21 mouse cellular contexts compared by ENCODE assay signal in the genomic region with DNA sequence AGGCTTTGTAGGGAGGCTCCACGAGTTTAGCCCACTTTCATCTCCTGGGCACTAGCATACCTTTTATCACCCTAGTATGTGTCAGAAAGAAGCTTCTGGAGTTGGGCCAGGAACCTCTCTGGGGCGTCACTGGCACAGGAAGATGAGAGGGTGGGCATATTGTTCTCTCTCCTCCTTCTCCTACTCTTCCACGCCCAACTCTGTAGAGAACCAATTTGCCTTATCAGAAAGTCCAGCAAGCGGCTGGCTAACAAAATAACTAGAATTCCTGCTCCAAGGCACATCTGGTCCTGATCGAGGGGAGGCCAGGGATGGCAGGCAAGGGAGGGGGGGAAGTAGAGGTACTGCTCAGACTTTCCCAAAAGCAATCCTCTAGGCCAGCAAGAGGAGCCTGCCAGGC. TPM values are rescaled to one million over a fixed set of nuclear protein-coding genes. Genes with fewer than 3 reads are reported as not detected.
DNase-seq lines count a peak whose midpoint lies in the region; ATAC-seq and TF ChIP-seq lines count a peak whose summit lies in the region.
"Had no signal": no experiment of that assay in that cellular context is flagged by ENCODE, and none has a peak within 500 bp of the region (broad histone marks: within the 10 kb centered on the region; RNA-seq: fewer than 3 reads in every experiment).

No protein-coding gene starts in this region.

- ATAC-seq in heart, embryonic 11.5 days (replicated peaks; ENCODE audit: insufficient number of reproducible peaks, low FRiP score, low TSS enrichment) = peak; percentile 18; the same call in 1 of the 2 replicates
- ATAC-seq in lung, embryonic 14.5 days (ENCODE audit: insufficient read depth) = no peak; the same call in 1 of the 2 replicates
- peak; percentile 79 for ATAC-seq in megakaryocyte-erythroid progenitor cell, adult 5-6 weeks (replicated peaks; ENCODE audit: low FRiP score, low TSS enrichment, poor library complexity, severe bottlenecking)
- ATAC-seq: intestine, postnatal 0 days had no signal

- intact Hi-C loops in heart, postnatal 36 days (cut with DNase I) = no loop called here

- 4% methylated on average over 5 of the region's 5 CpGs for WGBS in heart, embryonic 11.5 days (ENCODE audit: insufficient replicate concordance)
- whole genome bisulfite sequencing in lung, embryonic 14.5 days = 13% methylated on average over 5 of the region's 5 CpGs

- DNase-seq in heart, postnatal 36 days = no peak
- peak; percentile 24 for DNase-seq in lung, embryonic 14.5 days
- no peak for DNase-seq in lung, postnatal 14 days
- peak; percentile 74 for DNase-seq in heart, postnatal 4 days
- no peak for DNase-seq in spleen, postnatal 14 days (ENCODE audit: low spot score in 2 of 2)
- DNase-seq in testis, postnatal 10 days (ENCODE audit: low spot score) = no peak
- DNase-seq: adrenal gland, postnatal 10 days; cerebellum, postnatal 14 days; gastrocnemius, postnatal 14 days; kidney, postnatal 10 days; layer of hippocampus, postnatal 36 days; retina, postnatal 1 day had no signal

- H3K9me3 ChIP-seq in heart, embryonic 11.5 days (replicated peaks; ENCODE audit: control insufficient read depth, low read length) = no peaks in the 10 kb centered on the region
- no peaks in the 10 kb centered on the region for H3K9me3 ChIP-seq in lung, embryonic 14.5 days (ENCODE audit: low read depth, low read length)

- H3K27me3 ChIP-seq in heart, embryonic 11.5 days (ENCODE audit: control insufficient read depth, insufficient read depth, low read length) = no peaks in the 10 kb centered on the region
- H3K27me3 ChIP-seq in lung, embryonic 14.5 days (ENCODE audit: insufficient read depth, low read length) = no peaks in the 10 kb centered on the region

- peak overlapping the region; percentile 71 for H3K27ac ChIP-seq in heart, embryonic 11.5 days (ENCODE audit: low read depth, low read length)
- H3K27ac ChIP-seq in lung, embryonic 14.5 days (ENCODE audit: low read depth) = no peak overlapping the region
- H3K27ac ChIP-seq: hindbrain, embryonic 14.5 days had no signal

- no peak for TF ChIP-seq CTCF in lung, embryonic 14.5 days (IDR thresholded peaks at IDR 0.05; ENCODE audit: low read depth)

- peaks cover 14% of the 10 kb centered on the region for H3K4me1 ChIP-seq in heart, embryonic 11.5 days (ENCODE audit: control insufficient read depth, insufficient read depth, low read length)
- no peaks in the 10 kb centered on the region for H3K4me1 ChIP-seq in lung, embryonic 14.5 days (ENCODE audit: insufficient read depth)

- no peaks in the 10 kb centered on the region for H3K36me3 ChIP-seq in heart, embryonic 11.5 days (ENCODE audit: control insufficient read depth, insufficient read depth, low read length)
- H3K36me3 ChIP-seq in lung, embryonic 14.5 days (ENCODE audit: insufficient read depth) = no peaks in the 10 kb centered on the region

- H3K9ac ChIP-seq in heart, embryonic 11.5 days (ENCODE audit: low read depth, low read length) = no peak overlapping the region
- no peak overlapping the region for H3K9ac ChIP-seq in lung, embryonic 14.5 days
- H3K9ac ChIP-seq: hindbrain, embryonic 14.5 days had no signal

- H3K4me2 ChIP-seq in heart, embryonic 11.5 days = peak overlapping the region; percentile 24; the same call in 1 of the 2 replicates
- H3K4me2 ChIP-seq in lung, embryonic 14.5 days = no peak overlapping the region
- H3K4me2 ChIP-seq: hindbrain, embryonic 14.5 days had no signal

- no peak overlapping the region for H3K4me3 ChIP-seq in heart, embryonic 11.5 days (ENCODE audit: low read depth, low read length)
- H3K4me3 ChIP-seq in lung, embryonic 14.5 days (ENCODE audit: low read depth, low read length) = no peak overlapping the region

RNA-seq across cellular contexts. Expression of gene Igf2, which starts 21.6 kb away (rescaled TPM):
- 1,098 and 1,138 TPM in 2 replicates for polyA plus RNA-seq in heart, embryonic 11.5 days (2014; fragmentation: Nextera tagmentation; extraction: Ambion mirVana)
- total RNA-seq in heart, postnatal 36 days (2021) = 10 to 100 TPM; 78.1 to 89.2 TPM
- polyA plus RNA-seq in lung, embryonic 14.5 days (2014; fragmentation: Nextera tagmentation; extraction: Ambion mirVana) = 437 and 452 TPM in 2 replicates
- total RNA-seq in heart, postnatal 4 days (2021) = 1,000 to 10,000 TPM; 1,716 to 1,905 TPM
- not detected in 2 replicates for total RNA-seq in megakaryocyte-erythroid progenitor cell, adult 5-6 weeks (2014; fragmentation: Nextera tagmentation)
- 0.46 TPM in 1 of 2 replicates, not detected in the other for total RNA-seq in megakaryocyte-erythroid progenitor cell, adult 5-6 weeks (2017)
- total RNA-seq: megakaryocyte, adult 5-6 weeks; monocyte, adult 5-6 weeks had no signal

RNA-seq across cellular contexts. Expression of gene Gm49394, which starts 24.7 kb away (rescaled TPM):
- polyA plus RNA-seq in heart, embryonic 11.5 days (2014; fragmentation: Nextera tagmentation; extraction: Ambion mirVana) = 0.16 and 0.37 TPM in 2 replicates
- under 1 TPM in 1 of 2 experiments, not detected in 1; 0.08 TPM for total RNA-seq in heart, postnatal 36 days (2021)
- not detected in 2 replicates for polyA plus RNA-seq in lung, embryonic 14.5 days (2014; fragmentation: Nextera tagmentation; extraction: Ambion mirVana)
- under 1 TPM in 1 of 2 experiments, not detected in 1; 0.16 TPM for total RNA-seq in heart, postnatal 4 days (2021)
- total RNA-seq in megakaryocyte-erythroid progenitor cell, adult 5-6 weeks (2014; fragmentation: Nextera tagmentation) = not detected in 2 replicates
- not detected in 2 replicates for total RNA-seq in megakaryocyte-erythroid progenitor cell, adult 5-6 weeks (2017)
- total RNA-seq: liver, adult 2 months; megakaryocyte, adult 5-6 weeks; monocyte, adult 5-6 weeks had no signal
- polyA plus RNA-seq: hindbrain, embryonic 14.5 days; intestine, postnatal 0 days; liver, adult 2 months; neural tube, embryonic 14.5 days; spleen, adult 2 months had no signal

Comparison
In these comparisons a context has a peak if more than half of its experiments do, and no peak if none do; other contexts are left out.
1. DNase-seq: peak in lung, embryonic 14.5 days (single experiment) and heart, postnatal 4 days (single experiment); none in heart, postnatal 36 days (0 of 2), lung, postnatal 14 days (single experiment), spleen, postnatal 14 days (0 of 2) and testis, postnatal 10 days (single experiment).
2. RNA of gene Igf2, which starts 21.6 kb away (total RNA-seq): 1,716 to 1,905 TPM in heart, postnatal 4 days and 78.1 to 89.2 TPM in heart, postnatal 36 days; 0.46 TPM in megakaryocyte-erythroid progenitor cell, adult 5-6 weeks; every median in the first group is over 10 times any median in the second.